Mouse (Mus musculus) 416B (cell line): Measurements from ENCODE around the gene Olfr1109.

ENCODE experiments used
- DNase-seq: peaks from one replicate; pipeline ENCODE4 v3.0.0; 2011; ENCODE audit warnings: low read depth

Gene Olfr1109

DNA sequence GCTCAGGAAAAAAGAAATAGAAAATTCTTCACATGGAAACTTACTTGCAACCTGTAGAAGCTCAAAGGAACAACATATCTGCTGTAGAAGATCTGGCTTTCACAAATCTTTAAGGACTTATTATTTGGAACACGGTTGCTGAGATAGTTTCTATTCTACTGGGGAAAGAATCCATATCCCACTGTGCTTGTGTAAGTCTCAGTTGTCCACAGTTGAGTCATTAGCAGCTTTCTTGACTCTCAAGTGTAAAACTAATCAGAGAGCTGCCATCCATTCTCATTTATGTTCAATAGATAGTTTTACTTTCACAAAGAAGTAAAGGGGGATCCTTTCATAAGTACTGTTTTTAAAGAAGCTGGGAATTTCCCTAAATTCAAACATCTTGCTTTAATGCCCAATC lies at the start of gene Olfr1109:
Olfr1109 (minus strand) TSS at position 101 of the 400 bp plus-strand sequence.
- DNase-seq: no peak

DNA sequence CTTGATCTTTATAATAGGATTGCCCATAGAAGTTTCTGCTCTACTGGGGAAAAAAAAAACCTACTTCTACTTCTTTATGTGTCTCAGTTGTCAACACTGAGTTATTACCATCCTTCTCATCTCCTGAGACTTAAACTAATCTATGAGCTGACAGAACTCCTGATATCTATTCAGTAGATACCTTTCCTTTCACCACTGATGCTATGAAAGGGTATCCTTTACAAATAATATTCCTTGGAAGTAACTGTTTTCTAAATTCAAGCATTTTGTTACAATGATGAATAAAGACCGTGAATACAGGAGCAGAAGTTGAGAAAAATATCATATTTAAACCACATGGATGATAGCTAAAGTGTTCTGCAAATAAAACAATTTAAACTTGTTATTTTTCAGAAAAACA lies 44.4 kb upstream of the Olfr1109 start, which contains the start of gene Olfr1110:
Olfr1110 (minus strand) TSS at position 101 of the 400 bp plus-strand sequence.
- DNase-seq: no peak

GRCm38 (mm10) chr2:87114467-87114866 lies 18.7 kb upstream of the Olfr1109 start, which contains the start of gene Olfr259:
Olfr259 (minus strand) TSS chr2:87114567.
- DNase-seq: no peak

DNA sequence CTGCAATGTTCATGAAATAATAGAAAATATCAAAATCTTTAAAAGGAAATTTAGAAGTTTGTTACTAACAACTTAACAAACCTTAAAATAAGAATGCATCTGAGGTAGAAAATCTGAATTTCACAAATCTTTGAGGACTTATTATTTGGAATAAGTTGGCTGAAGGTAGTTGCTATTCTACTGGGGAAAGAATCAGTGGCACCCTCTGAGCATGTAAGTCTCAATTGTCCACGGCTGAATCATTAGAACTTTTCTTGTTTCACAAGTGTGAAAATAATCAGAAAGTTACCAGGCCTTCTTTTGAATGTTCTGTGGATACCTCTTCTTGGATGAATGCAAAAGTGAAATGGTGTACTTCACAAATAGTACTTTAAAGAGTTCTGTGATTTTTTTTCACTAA lies 20.1 kb downstream of the Olfr1109 start, which contains the start of gene Olfr1107:
Olfr1107 (minus strand) TSS at position 101 of the 400 bp plus-strand sequence.
- DNase-seq: no peak

DNA sequence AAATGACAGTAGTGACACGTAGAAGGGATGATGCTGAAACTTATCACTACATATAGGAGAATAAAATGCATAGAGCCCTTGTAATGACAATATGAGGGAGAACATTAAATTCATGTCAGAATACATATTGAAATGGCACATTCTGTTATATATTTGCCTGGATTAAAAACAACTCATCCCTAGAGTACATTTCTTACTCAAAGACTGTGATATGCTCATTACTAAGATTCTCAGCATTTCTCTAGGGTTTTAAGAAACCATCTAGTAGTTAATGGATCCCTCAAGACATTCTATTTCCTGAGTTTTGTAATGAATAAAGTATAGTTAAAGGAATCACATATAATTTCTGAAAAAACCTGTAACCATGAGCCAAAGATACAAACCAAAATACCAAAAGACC lies 43.6 kb downstream of the Olfr1109 start, which contains the start of gene Olfr1106:
Olfr1106 (minus strand) TSS at position 101 of the 400 bp plus-strand sequence.
- no peak for DNase-seq
